Mouse (Mus musculus): ENCODE results near the gene Srebf2.
A peak's percentile ranks its signal among the peaks of the same experiment; 100 is the strongest.
"Not testable (repeated sequence)": the region's sequence is repeated elsewhere in the genome, so short reads cannot be mapped to it uniquely, and the experiment has no call there.

The Srebf2 gene

GRCm38 (mm10) chr15:82230098-82230611 is 83.2 kb downstream of the Srebf2 start:
- no peak for DNase-seq

GRCm38 (mm10) chr15:82231100-82231499 is 84.1 kb downstream of the Srebf2 start:
- no peak for DNase-seq

- peak in 1 of 2 experiments; percentile 32 for DNase-seq
Measured at GRCm38 (mm10) chr15:82231591-82232378, 84.8 kb downstream of the Srebf2 start.

GRCm38 (mm10) chr15:82232651-82233050 is 85.7 kb downstream of the Srebf2 start:
- peak; percentile 56 to 65 for DNase-seq

- peak in 1 of 2 experiments; percentile 30 for DNase-seq
Measured at GRCm38 (mm10) chr15:82235661-82236060, 88.7 kb downstream of the Srebf2 start.

GRCm38 (mm10) chr15:82236565-82236964 is 89.6 kb downstream of the Srebf2 start:
- peak; percentile 79 to 90 for DNase-seq

GRCm38 (mm10) chr15:82243311-82243710 is 96.3 kb downstream of the Srebf2 start:
- no peak for DNase-seq

GRCm38 (mm10) chr15:82243742-82244114 is 96.7 kb downstream of the Srebf2 start:
- no peak for DNase-seq

GRCm38 (mm10) chr15:82244115-82244804 is 97.3 kb downstream of the Srebf2 start, which contains the start of gene Cenpm:
Gene Cenpm (minus strand): TSS chr15:82244748.
- DNase-seq = peak; percentile 78 to 92

GRCm38 (mm10) chr15:82244805-82245161 is 97.8 kb downstream of the Srebf2 start:
- DNase-seq = not testable (repeated sequence)

- DNase-seq = no peak
Measured at GRCm38 (mm10) chr15:82247131-82247776, 100.3 kb downstream of the Srebf2 start.

- no peak for DNase-seq
Measured at GRCm38 (mm10) chr15:82251579-82251978, 104.6 kb downstream of the Srebf2 start.

GRCm38 (mm10) chr15:82252097-82252496 is 105.1 kb downstream of the Srebf2 start, which contains the start of gene 1500009C09Rik:
Gene 1500009C09Rik (plus strand): TSS chr15:82252397.
- DNase-seq = no peak
